Mouse (Mus musculus) heart, postnatal 0 days (tissue): ENCODE results near the gene Cfap299. TPM values are rescaled to one million over a fixed set of nuclear protein-coding genes. Genes with fewer than 3 reads are reported as not detected.

Experiments used
- ATAC-seq: fragments of 200-750 bp; cut with Nextera tagmentation; 2 replicates; pipeline ENCODE4 v1.8.0; 2017; ENCODE audit warnings: low read depth, moderate number of reproducible peaks, moderate library complexity; ENCODE audit not compliant: insufficient read depth
- DNase-seq: peaks from one replicate; pipeline ENCODE4 v3.0.0-alpha.2; 2016; ENCODE audit warnings: low spot score
- H3K27ac ChIP-seq: fragments of 300-500 bp; sonication (generic); 2 replicates; pipeline ENCODE4 v1.5.1; 2014; ENCODE audit warnings: low read depth, mild to moderate bottlenecking
- H3K27me3 ChIP-seq: fragments of 300-500 bp; sonication (generic); 2 replicates; pipeline ENCODE4 v1.6.1; 2014; ENCODE audit warnings: low read length, mixed read lengths; ENCODE audit not compliant: control insufficient read depth, insufficient read depth
- H3K36me3 ChIP-seq: fragments of 300-500 bp; sonication (generic); replicated peaks from 2 replicates; pipeline ENCODE4 v1.6.1; 2014; ENCODE audit warnings: low read length, mixed read lengths; ENCODE audit not compliant: control insufficient read depth, insufficient read depth
- H3K4me1 ChIP-seq: fragments of 300-500 bp; sonication (generic); 2 replicates; pipeline ENCODE4 v1.6.1; 2014; ENCODE audit warnings: antibody characterized with exemption; ENCODE audit not compliant: control insufficient read depth, insufficient read depth
- H3K4me2 ChIP-seq: fragments of 300-500 bp; sonication (generic); 2 replicates; pipeline ENCODE4 v1.6.1; 2014; ENCODE audit warnings: low read depth, mild to moderate bottlenecking, low read length, moderate library complexity
- H3K4me3 ChIP-seq: fragments of 300-500 bp; sonication (generic); 2 replicates; pipeline ENCODE4 v1.5.1; 2014; ENCODE audit warnings: low read depth, low read length
- H3K9ac ChIP-seq: fragments of 300-500 bp; sonication (generic); replicated peaks from 2 replicates; pipeline ENCODE4 v1.6.1; 2014; ENCODE audit warnings: low read depth, low read length, mixed read lengths
- H3K9me3 ChIP-seq: fragments of 300-500 bp; sonication (generic); replicated peaks from 2 replicates; pipeline ENCODE4 v1.6.1; 2016; ENCODE audit warnings: low read length; ENCODE audit not compliant: control insufficient read depth
- CTCF ChIP-seq: IDR thresholded peaks from 2 replicates; pipeline ENCODE4 v1.5.1; 2016; ENCODE audit warnings: antibody characterized with exemption, control low read depth, low read depth
- EP300 ChIP-seq: IDR thresholded peaks from 2 replicates; pipeline ENCODE4 v1.6.1; 2016; ENCODE audit warnings: antibody characterized with exemption, low read depth
- WGBS: fragments of 180-500 bp; shearing (Covaris S2); extraction: QIAGEN DNeasy Blood & Tissue Kit; methylation state at CpG from one replicate; pipeline ENCODE4 v1.1.7; 2014; 5-methylcytosine and 5-hydroxymethylcytosine counted together
- polyA plus RNA-seq: library from polyadenylated mRNA; unstranded; fragments of >200 nt; fragmentation: Nextera tagmentation; extraction: Ambion mirVana; gene quantifications from 2 replicates; pipeline ENCODE4 v1.2.1, GENCODE M21; 2015
- total RNA-seq: library from RNA; depleted of rRNA; stranded (reverse); fragments of >200 nt; gene quantifications from 2 replicates; pipeline ENCODE4 v1.2.3, GENCODE M21; 2014; ENCODE audit warnings: low replicate concordance

Cfap299 gene
- total and polyA plus RNA-seq, 2 experiments from 2014 or later: 0.20 to 0.50 TPM

GRCm38 (mm10) chr5:98732157-98733009, 403.3 kb downstream of the Cfap299 start:
- Histone ChIP-seq H3K27ac (no peak overlapping the region), H3K4me1 (no peaks in the 10 kb centered on the region), H3K36me3 (no peaks in the 10 kb centered on the region), H3K4me3 (no peak overlapping the region), H3K9me3 (no peaks in the 10 kb centered on the region), H3K4me2 (no peak overlapping the region), H3K9ac (no peak overlapping the region), H3K27me3 (no peaks in the 10 kb centered on the region)
- DNase-seq: no peak
- no peak for TF ChIP-seq CTCF
- TF ChIP-seq EP300: no peak
- ATAC-seq: no peak
- 44% methylated on average over 6 of the region's 6 CpGs for WGBS

GRCm38 (mm10) chr5:98733010-98733399, 403.9 kb downstream of the Cfap299 start:
- 49% methylated on average over 2 of the region's 2 CpGs for WGBS
- no peak for ATAC-seq
- no peaks in the 10 kb centered on the region for H3K27me3 ChIP-seq
- no peak overlapping the region for H3K4me2 ChIP-seq
- DNase-seq: no peak
- no peaks in the 10 kb centered on the region for H3K36me3 ChIP-seq
- H3K4me1 ChIP-seq: no peaks in the 10 kb centered on the region
- TF ChIP-seq CTCF: no peak
- no peak for TF ChIP-seq EP300
- H3K27ac ChIP-seq: no peak overlapping the region
- H3K9me3 ChIP-seq: no peaks in the 10 kb centered on the region
- H3K9ac ChIP-seq: no peak overlapping the region
- no peak overlapping the region for H3K4me3 ChIP-seq

GRCm38 (mm10) chr5:98761858-98762652, 433.0 kb downstream of the Cfap299 start:
- Histone ChIP-seq H3K4me3 (no peak overlapping the region), H3K9me3 (no peaks in the 10 kb centered on the region), H3K36me3 (no peaks in the 10 kb centered on the region), H3K9ac (no peak overlapping the region), H3K4me2 (no peak overlapping the region), H3K27me3 (no peaks in the 10 kb centered on the region), H3K27ac (no peak overlapping the region), H3K4me1 (no peaks in the 10 kb centered on the region)
- ATAC-seq (no peak), DNase-seq (no peak)
- TF ChIP-seq CTCF (no peak), EP300 (no peak)
- 74% methylated on average over 15 of the region's 15 CpGs for WGBS

- H3K4me2 ChIP-seq: no peak overlapping the region
- H3K4me3 ChIP-seq: no peak overlapping the region
- no peaks in the 10 kb centered on the region for H3K9me3 ChIP-seq
- DNase-seq (no peak), ATAC-seq (no peak)
- no peak overlapping the region for H3K27ac ChIP-seq
- 67% methylated on average over 4 of the region's 4 CpGs for WGBS
- no peaks in the 10 kb centered on the region for H3K27me3 ChIP-seq
- no peaks in the 10 kb centered on the region for H3K4me1 ChIP-seq
- H3K9ac ChIP-seq: no peak overlapping the region
- no peaks in the 10 kb centered on the region for H3K36me3 ChIP-seq
- TF ChIP-seq EP300: no peak
- TF ChIP-seq CTCF: no peak
Observed at GRCm38 (mm10) chr5:98778588-98778987, 449.5 kb downstream of the Cfap299 start.

- no peaks in the 10 kb centered on the region for H3K4me1 ChIP-seq
- 87% methylated on average over 7 of the region's 7 CpGs for WGBS
- H3K9me3 ChIP-seq: no peaks in the 10 kb centered on the region
- no peak for TF ChIP-seq CTCF
- no peak for TF ChIP-seq EP300
- H3K9ac ChIP-seq: no peak overlapping the region
- no peak overlapping the region for H3K27ac ChIP-seq
- ATAC-seq (no peak), DNase-seq (no peak)
- H3K4me2 ChIP-seq: no peak overlapping the region
- no peaks in the 10 kb centered on the region for H3K27me3 ChIP-seq
- no peak overlapping the region for H3K4me3 ChIP-seq
- H3K36me3 ChIP-seq: no peaks in the 10 kb centered on the region
Observed at GRCm38 (mm10) chr5:98782066-98782465, 453.0 kb downstream of the Cfap299 start.
